Mouse (Mus musculus): Measurements from ENCODE around the gene Il1r2.

DNA sequence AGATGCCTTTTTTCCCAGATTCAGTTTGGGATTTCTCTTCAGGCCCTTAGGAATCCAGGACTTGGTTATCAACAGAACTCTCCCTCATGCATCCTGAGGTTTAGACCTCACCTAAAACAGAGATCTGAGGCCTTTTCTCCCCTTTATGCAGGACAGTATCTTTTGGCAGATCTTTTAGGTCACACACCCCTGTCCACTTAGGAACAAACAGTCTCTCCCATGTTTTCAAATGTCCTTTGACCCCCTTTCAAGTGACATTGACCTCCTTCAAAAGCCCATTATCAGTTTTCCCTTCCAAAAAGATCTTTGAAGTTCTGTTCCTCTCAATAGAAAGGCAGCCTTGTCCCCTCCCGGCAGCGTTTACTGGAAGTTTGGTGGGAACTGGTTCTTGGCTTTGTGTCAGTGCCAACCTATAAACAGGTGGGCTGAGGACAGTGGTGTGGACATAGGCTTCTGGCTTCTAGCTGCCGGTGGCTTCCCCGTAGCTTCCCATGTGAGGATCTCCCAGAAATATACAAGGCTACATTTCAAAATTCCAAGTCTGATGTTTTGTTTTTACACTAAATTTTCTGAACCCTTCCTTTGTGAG, 89.5 kb downstream of the Il1r2 start:
- TF ChIP-seq CTCF (IDR thresholded peaks at IDR 0.05; ENCODE audit: control insufficient read depth, insufficient read depth, insufficient replicate concordance, low read depth, low read length) (no peak), POLR2A (IDR thresholded peaks at IDR 0.05; ENCODE audit: control insufficient read depth, low read depth, low read length) (no peak)

Measured in testis, adult 2 months (tissue).